Mouse (Mus musculus): Measurements from ENCODE around the gene Rnf123. TPM values are rescaled to one million over a fixed set of nuclear protein-coding genes. Genes with fewer than 3 reads are reported as not detected.
"Not testable (repeated sequence)": the region's sequence is repeated elsewhere in the genome, so short reads cannot be mapped to it uniquely, and the experiment has no call there.

Gene Rnf123
- total and polyA plus RNA-seq, 2 experiments from 2014 or later: 41.8 to 60.4 TPM

GRCm38 (mm10) chr9:108026584-108026983 is 56.6 kb downstream of the Rnf123 start:
- Histone ChIP-seq H3K27me3 (ENCODE audit: insufficient read depth, low read length) (no peaks in the 10 kb centered on the region), H3K4me1 (ENCODE audit: insufficient read depth, low read length) (no peaks in the 10 kb centered on the region), H3K4me2 (ENCODE audit: low read depth, low read length) (no peak overlapping the region), H3K27ac (no peak overlapping the region), H3K4me3 (ENCODE audit: low read length) (no peak overlapping the region), H3K36me3 (ENCODE audit: insufficient read depth, low read length) (peaks cover 14% of the 10 kb centered on the region), H3K9ac (replicated peaks; ENCODE audit: low read length) (no peak overlapping the region), H3K9me3 (ENCODE audit: low read length) (no peaks in the 10 kb centered on the region)
- peak; percentile 31 for TF ChIP-seq CTCF (IDR thresholded peaks at IDR 0.05; ENCODE audit: low read depth)
- 92% methylated on average over 3 of the region's 3 CpGs for WGBS
- ATAC-seq (no peak), DNase-seq (ENCODE audit: low spot score) (no peak)

- Histone ChIP-seq H3K9ac (replicated peaks; ENCODE audit: low read length) (no peak overlapping the region), H3K4me1 (ENCODE audit: insufficient read depth, low read length) (no peaks in the 10 kb centered on the region), H3K36me3 (ENCODE audit: insufficient read depth, low read length) (peaks cover 14% of the 10 kb centered on the region), H3K9me3 (ENCODE audit: low read length) (no peaks in the 10 kb centered on the region), H3K4me2 (ENCODE audit: low read depth, low read length) (no peak overlapping the region), H3K4me3 (ENCODE audit: low read length) (no peak overlapping the region), H3K27ac (no peak overlapping the region), H3K27me3 (ENCODE audit: insufficient read depth, low read length) (no peaks in the 10 kb centered on the region)
- DNase-seq (ENCODE audit: low spot score) (no peak), ATAC-seq (no peak)
- 88% methylated on average over 3 of the region's 3 CpGs for WGBS
- TF ChIP-seq CTCF (IDR thresholded peaks at IDR 0.05; ENCODE audit: low read depth): no peak
Observed at GRCm38 (mm10) chr9:108023216-108023615, 59.9 kb downstream of the Rnf123 start.

- Histone ChIP-seq H3K4me2 (ENCODE audit: low read depth, low read length) (no peak overlapping the region), H3K27ac (no peak overlapping the region), H3K27me3 (ENCODE audit: insufficient read depth, low read length) (no peaks in the 10 kb centered on the region), H3K4me3 (ENCODE audit: low read length) (no peak overlapping the region), H3K36me3 (ENCODE audit: insufficient read depth, low read length) (peaks cover 10% of the 10 kb centered on the region), H3K4me1 (ENCODE audit: insufficient read depth, low read length) (no peaks in the 10 kb centered on the region), H3K9ac (replicated peaks; ENCODE audit: low read length) (no peak overlapping the region), H3K9me3 (ENCODE audit: low read length) (no peaks in the 10 kb centered on the region)
- 88% methylated on average over 1 of the region's 1 CpGs for WGBS
- TF ChIP-seq CTCF (IDR thresholded peaks at IDR 0.05; ENCODE audit: low read depth): no peak
- DNase-seq (ENCODE audit: low spot score) (no peak), ATAC-seq (no peak)
Observed at GRCm38 (mm10) chr9:108020741-108021140, 62.4 kb downstream of the Rnf123 start.

- ATAC-seq: no peak
- Histone ChIP-seq H3K4me1 (ENCODE audit: insufficient read depth, low read length) (no peaks in the 10 kb centered on the region), H3K9me3 (ENCODE audit: low read length) (no peaks in the 10 kb centered on the region), H3K27me3 (ENCODE audit: insufficient read depth, low read length) (no peaks in the 10 kb centered on the region), H3K9ac (replicated peaks; ENCODE audit: low read length) (no peak overlapping the region), H3K27ac (no peak overlapping the region), H3K4me3 (ENCODE audit: low read length) (no peak overlapping the region), H3K36me3 (ENCODE audit: insufficient read depth, low read length) (no peaks in the 10 kb centered on the region), H3K4me2 (ENCODE audit: low read depth, low read length) (no peak overlapping the region)
- WGBS: 78% methylated on average over 3 of the region's 3 CpGs
- no peak for TF ChIP-seq CTCF (IDR thresholded peaks at IDR 0.05; ENCODE audit: low read depth)
- DNase-seq (ENCODE audit: low spot score): no peak
Observed at GRCm38 (mm10) chr9:108017127-108017526, 66.0 kb downstream of the Rnf123 start.

- not testable (repeated sequence) for H3K9me3 ChIP-seq (ENCODE audit: low read length); ATAC-seq
- WGBS: 98% methylated on average over 2 of the region's 2 CpGs
Observed at GRCm38 (mm10) chr9:108013577-108013976, 69.6 kb downstream of the Rnf123 start.

GRCm38 (mm10) chr9:108010385-108010784 is 72.8 kb downstream of the Rnf123 start:
- Histone ChIP-seq H3K9me3 (ENCODE audit: low read length) (no peaks in the 10 kb centered on the region), H3K4me3 (ENCODE audit: low read length) (no peak overlapping the region), H3K9ac (replicated peaks; ENCODE audit: low read length) (no peak overlapping the region), H3K27me3 (ENCODE audit: insufficient read depth, low read length) (no peaks in the 10 kb centered on the region), H3K36me3 (ENCODE audit: insufficient read depth, low read length) (no peaks in the 10 kb centered on the region), H3K4me1 (ENCODE audit: insufficient read depth, low read length) (peaks cover 3% of the 10 kb centered on the region; the same call in 1 of the 2 replicates), H3K27ac (no peak overlapping the region), H3K4me2 (ENCODE audit: low read depth, low read length) (no peak overlapping the region)
- DNase-seq (ENCODE audit: low spot score): no peak
- TF ChIP-seq CTCF (IDR thresholded peaks at IDR 0.05; ENCODE audit: low read depth): no peak
- no peak for ATAC-seq

More at GRCm38 (mm10) chr9:108013577-108013976, 69.6 kb downstream of the Rnf123 start:
- H3K4me1 ChIP-seq (ENCODE audit: insufficient read depth, low read length); H3K36me3 ChIP-seq (ENCODE audit: insufficient read depth, low read length); DNase-seq (ENCODE audit: low spot score); H3K27ac ChIP-seq; H3K9ac ChIP-seq (replicated peaks; ENCODE audit: low read length); H3K4me2 ChIP-seq (ENCODE audit: low read depth, low read length); H3K27me3 ChIP-seq (ENCODE audit: insufficient read depth, low read length); H3K4me3 ChIP-seq (ENCODE audit: low read length): not testable (repeated sequence)
- TF ChIP-seq CTCF (IDR thresholded peaks at IDR 0.05; ENCODE audit: low read depth): peak; percentile 18

- no peak for ATAC-seq
- 86% methylated on average over 5 of the region's 5 CpGs for WGBS
- no peak for DNase-seq (ENCODE audit: low spot score)
- Histone ChIP-seq H3K36me3 (ENCODE audit: insufficient read depth, low read length) (no peaks in the 10 kb centered on the region), H3K4me2 (ENCODE audit: low read depth, low read length) (no peak overlapping the region), H3K27me3 (ENCODE audit: insufficient read depth, low read length) (no peaks in the 10 kb centered on the region), H3K4me3 (ENCODE audit: low read length) (no peak overlapping the region), H3K9me3 (ENCODE audit: low read length) (no peaks in the 10 kb centered on the region), H3K27ac (no peak overlapping the region), H3K9ac (replicated peaks; ENCODE audit: low read length) (no peak overlapping the region), H3K4me1 (ENCODE audit: insufficient read depth, low read length) (peaks cover 21% of the 10 kb centered on the region)
- no peak for TF ChIP-seq CTCF (IDR thresholded peaks at IDR 0.05; ENCODE audit: low read depth)
Observed at GRCm38 (mm10) chr9:108008041-108008440, 75.1 kb downstream of the Rnf123 start.

Data from hindbrain, postnatal 0 days (tissue).